Mouse (Mus musculus): ENCODE results near the gene Olfr301.

Gene Olfr301

GRCm38 (mm10) chr7:86403546-86403945, at the start of gene Olfr301:
Gene Olfr301, plus strand, starts transcription at chr7:86403846.
- no peaks in the 10 kb centered on the region for H3K36me3 ChIP-seq (ENCODE audit: control insufficient read depth, insufficient read depth, low read length, poor library complexity, severe bottlenecking)
- DNase-seq (ENCODE audit: low read depth, low spot score): no peak
- no peaks in the 10 kb centered on the region for H3K27me3 ChIP-seq (ENCODE audit: control insufficient read depth, insufficient read depth, low read length, poor library complexity, severe bottlenecking)

- no peaks in the 10 kb centered on the region for H3K27me3 ChIP-seq (ENCODE audit: control insufficient read depth, insufficient read depth, low read length, poor library complexity, severe bottlenecking)
- no peaks in the 10 kb centered on the region for H3K36me3 ChIP-seq (ENCODE audit: control insufficient read depth, insufficient read depth, low read length, poor library complexity, severe bottlenecking)
- DNase-seq (ENCODE audit: low read depth, low spot score): no peak
Measured at GRCm38 (mm10) chr7:86366828-86367227, 36.8 kb upstream of the Olfr301 start, which contains the start of gene Olfr305. Gene Olfr305, minus strand, starts transcription at chr7:86366928.

GRCm38 (mm10) chr7:86385769-86386168, 17.9 kb upstream of the Olfr301 start:
- no peak for DNase-seq (ENCODE audit: low read depth, low spot score)
- no peaks in the 10 kb centered on the region for H3K27me3 ChIP-seq (ENCODE audit: control insufficient read depth, insufficient read depth, low read length, poor library complexity, severe bottlenecking)
- no peaks in the 10 kb centered on the region for H3K36me3 ChIP-seq (ENCODE audit: control insufficient read depth, insufficient read depth, low read length, poor library complexity, severe bottlenecking)

- Histone ChIP-seq H3K36me3 (ENCODE audit: control insufficient read depth, insufficient read depth, low read length, poor library complexity, severe bottlenecking) (no peaks in the 10 kb centered on the region), H3K27me3 (ENCODE audit: control insufficient read depth, insufficient read depth, low read length, poor library complexity, severe bottlenecking) (no peaks in the 10 kb centered on the region)
- no peak for DNase-seq (ENCODE audit: low read depth, low spot score)
Measured at GRCm38 (mm10) chr7:86386558-86386957, 17.1 kb upstream of the Olfr301 start, which contains the start of gene Olfr304. Gene Olfr304, minus strand, starts transcription at chr7:86386658.

GRCm38 (mm10) chr7:86397689-86398088, 6.0 kb upstream of the Olfr301 start, which contains the start of gene Olfr303:
Gene Olfr303, minus strand, starts transcription at chr7:86397789.
- DNase-seq (ENCODE audit: low read depth, low spot score): no peak
- no peaks in the 10 kb centered on the region for H3K27me3 ChIP-seq (ENCODE audit: control insufficient read depth, insufficient read depth, low read length, poor library complexity, severe bottlenecking)
- no peaks in the 10 kb centered on the region for H3K36me3 ChIP-seq (ENCODE audit: control insufficient read depth, insufficient read depth, low read length, poor library complexity, severe bottlenecking)

- no peaks in the 10 kb centered on the region for H3K27me3 ChIP-seq (ENCODE audit: control insufficient read depth, insufficient read depth, low read length, poor library complexity, severe bottlenecking)
- no peaks in the 10 kb centered on the region for H3K36me3 ChIP-seq (ENCODE audit: control insufficient read depth, insufficient read depth, low read length, poor library complexity, severe bottlenecking)
- DNase-seq (ENCODE audit: low read depth, low spot score): no peak
Measured at GRCm38 (mm10) chr7:86459621-86460020, 56.0 kb downstream of the Olfr301 start, which contains the start of gene Olfr299. Gene Olfr299, plus strand, starts transcription at chr7:86459921.
